Mouse (Mus musculus) heart, embryonic 16.5 days (tissue): ENCODE results near the gene Cd209a. TPM values are rescaled to one million over a fixed set of nuclear protein-coding genes. Genes with fewer than 3 reads are reported as not detected.
"Not testable (repeated sequence)": the region's sequence is repeated elsewhere in the genome, so short reads cannot be mapped to it uniquely, and the experiment has no call there.

ENCODE experiments used
- ATAC-seq: fragments of 200-750 bp; cut with Nextera tagmentation; replicated peaks from 2 replicates; pipeline ENCODE4 v1.8.0; 2017; ENCODE audit warnings: moderate number of reproducible peaks; ENCODE audit not compliant: insufficient read depth, low FRiP score; ENCODE audit errors: extremely low read depth
- H3K27ac ChIP-seq: fragments of 300-500 bp; sonication (generic); 2 replicates; pipeline ENCODE4 v1.5.1; 2014; ENCODE audit warnings: mild to moderate bottlenecking, low read length, control low read depth, moderate library complexity
- H3K27me3 ChIP-seq: fragments of 300-500 bp; sonication (generic); 2 replicates; pipeline ENCODE4 v1.6.1; 2014; ENCODE audit warnings: low read length, mixed read lengths; ENCODE audit not compliant: control insufficient read depth, insufficient read depth
- H3K36me3 ChIP-seq: fragments of 300-500 bp; sonication (generic); 2 replicates; pipeline ENCODE4 v1.6.1; 2014; ENCODE audit not compliant: control insufficient read depth, insufficient read depth
- H3K4me1 ChIP-seq: fragments of 300-500 bp; sonication (generic); 2 replicates; pipeline ENCODE4 v1.6.1; 2014; ENCODE audit warnings: low read length, mixed read lengths; ENCODE audit not compliant: control insufficient read depth, insufficient read depth
- H3K4me2 ChIP-seq: fragments of 300-500 bp; sonication (generic); 2 replicates; pipeline ENCODE4 v1.6.1; 2014; ENCODE audit warnings: low read depth, mild to moderate bottlenecking, control low read depth, low read length
- H3K4me3 ChIP-seq: fragments of 300-500 bp; sonication (generic); 2 replicates; pipeline ENCODE4 v1.5.1; 2014; ENCODE audit warnings: mild to moderate bottlenecking, control low read depth, low read length
- H3K9ac ChIP-seq: fragments of 300-500 bp; sonication (generic); 2 replicates; pipeline ENCODE4 v1.6.1; 2014; ENCODE audit warnings: low read length, control low read depth
- H3K9me3 ChIP-seq: fragments of 300-500 bp; sonication (generic); replicated peaks from 2 replicates; pipeline ENCODE4 v1.6.1; 2016; ENCODE audit warnings: low read length; ENCODE audit not compliant: control insufficient read depth
- WGBS: fragments of 180-500 bp; shearing (Covaris S2); extraction: QIAGEN DNeasy Blood & Tissue Kit; methylation state at CpG from one replicate; pipeline ENCODE4 v1.1.7; 2014; 5-methylcytosine and 5-hydroxymethylcytosine counted together
- polyA plus RNA-seq: library from polyadenylated mRNA; unstranded; fragments of >200 nt; fragmentation: Nextera tagmentation; extraction: Ambion mirVana; gene quantifications from 2 replicates; pipeline ENCODE4 v1.2.1, GENCODE M21; 2015

Gene Cd209a
- 0.19 and 0.28 TPM in 2 replicates for polyA plus RNA-seq

DNA sequence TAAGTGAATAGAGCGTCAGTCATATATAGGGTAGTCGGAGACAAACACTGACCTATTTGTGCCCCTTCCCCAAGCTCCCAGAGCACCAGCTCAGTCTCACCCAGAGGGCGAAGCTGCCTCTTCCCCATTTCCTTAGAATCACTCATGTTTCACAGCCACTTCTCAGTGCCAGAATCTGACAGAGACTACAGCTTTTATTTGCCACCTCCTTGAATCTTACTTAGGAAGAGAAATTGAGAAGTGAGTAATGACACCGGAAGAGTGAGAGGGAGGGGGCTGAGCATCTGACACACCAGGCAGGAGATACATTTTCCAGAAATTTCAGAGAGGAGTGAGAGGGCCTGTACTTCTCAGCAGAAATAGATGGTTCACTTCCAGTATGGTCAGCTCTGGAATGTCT is at the start of gene Cd209a:
TSS of gene Cd209a (minus strand) at position 224 of the 400 bp plus-strand sequence.
- Histone ChIP-seq H3K27ac (no peak within 1 kb of the TSS), H3K27me3 (no peaks in the 10 kb centered on the region), H3K9ac (no peak within 1 kb of the TSS), H3K36me3 (no peaks in the 10 kb centered on the region), H3K4me2 (no peak within 1 kb of the TSS), H3K4me1 (no peaks in the 10 kb centered on the region), H3K4me3 (no peak within 1 kb of the TSS), H3K9me3 (no peaks in the 10 kb centered on the region)
- 78% methylated on average over 4 of the region's 4 CpGs for WGBS
- ATAC-seq, result no peak

DNA sequence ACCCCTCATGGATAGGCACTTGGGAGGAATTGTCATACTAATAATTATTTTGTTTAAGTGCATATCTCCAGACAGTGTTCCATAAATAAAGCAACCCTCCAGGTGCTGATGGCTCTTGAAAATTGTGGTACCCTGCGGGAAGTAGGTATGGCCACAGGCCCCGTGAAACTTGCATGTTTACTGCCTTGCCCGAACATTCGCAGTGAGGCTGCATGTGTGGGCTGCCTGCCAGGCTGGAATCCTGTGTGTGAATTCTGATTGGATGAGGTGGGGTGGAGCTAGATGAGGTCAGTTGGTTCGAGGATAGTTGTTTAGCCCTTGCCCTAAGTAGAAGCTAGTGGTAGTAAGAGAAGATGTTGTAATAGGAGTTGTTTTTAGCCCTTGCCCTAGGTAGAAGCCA is 19.9 kb upstream of the Cd209a start:
- ATAC-seq, H3K4me3 ChIP-seq, H3K27me3 ChIP-seq, H3K36me3 ChIP-seq, H3K27ac ChIP-seq, H3K9me3 ChIP-seq, H3K4me1 ChIP-seq, H3K4me2 ChIP-seq, H3K9ac ChIP-seq: not testable (repeated sequence)
- WGBS, result 82% methylated on average over 5 of the region's 5 CpGs

DNA sequence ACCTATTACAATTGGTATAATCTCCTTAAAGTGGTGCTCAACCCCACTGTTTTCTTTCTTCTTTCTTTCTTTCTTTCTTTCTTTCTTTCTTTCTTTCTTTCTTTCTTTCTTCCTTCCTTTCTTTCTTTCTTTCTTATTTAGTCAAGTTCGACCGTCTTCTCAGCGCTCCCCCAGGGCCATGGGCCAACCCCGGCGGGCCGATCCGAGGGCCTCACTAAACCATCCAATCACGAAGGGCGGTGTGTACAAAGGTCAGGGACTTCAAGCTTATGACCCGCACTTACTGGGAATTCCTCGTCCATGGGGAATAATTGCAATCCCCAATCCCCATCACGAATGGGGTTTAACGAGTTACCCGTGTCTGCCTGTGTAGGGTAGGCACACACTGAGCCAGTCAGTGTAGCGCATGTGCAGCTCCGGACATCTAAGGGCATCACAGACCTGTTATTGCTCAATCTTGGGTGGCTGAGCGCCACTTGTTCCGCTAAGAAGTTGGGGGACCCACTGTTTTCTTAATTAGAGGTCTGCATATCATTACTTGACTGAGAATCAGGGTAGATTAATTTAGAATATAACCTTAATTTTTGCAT is 5.6 kb upstream of the Cd209a start:
- Histone ChIP-seq H3K27ac (no peak overlapping the region), H3K27me3 (no peaks in the 10 kb centered on the region), H3K9ac (no peak overlapping the region), H3K4me2 (no peak overlapping the region), H3K36me3 (no peaks in the 10 kb centered on the region), H3K9me3 (peaks cover 2% of the 10 kb centered on the region; the same call in 1 of the 2 replicates), H3K4me1 (no peaks in the 10 kb centered on the region), H3K4me3 (no peak overlapping the region)
- peak; percentile 100 for ATAC-seq
- 64% methylated on average over 18 of the region's 18 CpGs for WGBS

DNA sequence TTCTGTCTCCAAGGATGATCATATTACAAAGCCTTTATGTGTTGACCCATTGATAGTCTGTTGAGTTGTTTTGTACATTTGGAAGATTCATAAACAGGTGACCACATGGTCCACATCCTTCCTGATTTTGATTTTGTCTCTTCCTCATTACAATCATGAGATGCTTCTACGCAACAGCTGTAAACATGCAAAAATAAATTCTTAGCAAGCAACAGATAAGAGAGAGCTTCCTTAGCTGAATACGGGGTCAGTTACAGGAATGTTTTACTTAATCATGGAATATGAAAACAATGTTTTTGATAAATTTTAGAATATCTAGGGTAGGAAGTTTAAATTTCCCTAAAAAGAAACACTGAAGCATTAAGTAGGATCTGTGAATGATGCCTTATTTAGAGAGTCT is 11.8 kb downstream of the Cd209a start:
- no peak overlapping the region for H3K9ac ChIP-seq
- H3K4me1 ChIP-seq, result no peaks in the 10 kb centered on the region
- no peaks in the 10 kb centered on the region for H3K9me3 ChIP-seq
- H3K27me3 ChIP-seq, result no peaks in the 10 kb centered on the region
- no peak overlapping the region for H3K4me2 ChIP-seq
- ATAC-seq, result no peak
- no peak overlapping the region for H3K4me3 ChIP-seq
- no peaks in the 10 kb centered on the region for H3K36me3 ChIP-seq
- 81% methylated on average over 2 of the region's 2 CpGs for WGBS
- no peak overlapping the region for H3K27ac ChIP-seq

GRCm38 (mm10) chr8:3735599-3735998 is 13.2 kb downstream of the Cd209a start:
- H3K9ac ChIP-seq, result no peak overlapping the region
- no peaks in the 10 kb centered on the region for H3K4me1 ChIP-seq
- no peak for ATAC-seq
- H3K27ac ChIP-seq, result no peak overlapping the region
- H3K27me3 ChIP-seq, result no peaks in the 10 kb centered on the region
- no peaks in the 10 kb centered on the region for H3K9me3 ChIP-seq
- H3K36me3 ChIP-seq, result no peaks in the 10 kb centered on the region
- H3K4me3 ChIP-seq, result no peak overlapping the region
- 75% methylated on average over 2 of the region's 2 CpGs for WGBS
- no peak overlapping the region for H3K4me2 ChIP-seq

DNA sequence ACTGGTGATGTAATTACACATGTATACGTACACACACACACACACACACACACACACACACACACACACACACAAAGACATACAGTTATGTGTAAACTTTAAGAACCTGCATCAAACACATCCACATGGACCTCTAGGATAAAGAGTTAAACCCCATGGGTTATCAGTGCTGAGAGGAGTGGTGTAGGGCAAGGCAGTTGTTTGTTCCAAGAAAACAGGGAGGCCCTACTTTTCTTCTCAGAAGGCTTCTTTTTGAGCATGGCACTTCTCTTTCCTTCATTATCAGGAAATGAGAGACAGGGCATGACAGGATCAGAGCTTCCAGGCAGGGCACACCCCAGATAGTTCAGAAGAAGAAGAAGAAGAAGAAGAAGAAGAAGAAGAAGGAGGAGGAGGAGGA is 14.7 kb downstream of the Cd209a start:
- H3K9ac ChIP-seq, result no peak overlapping the region
- no peaks in the 10 kb centered on the region for H3K9me3 ChIP-seq
- H3K4me3 ChIP-seq, result no peak overlapping the region
- H3K27me3 ChIP-seq, result no peaks in the 10 kb centered on the region
- ATAC-seq, result no peak
- 50% methylated on average over 1 of the region's 1 CpGs for WGBS
- no peaks in the 10 kb centered on the region for H3K4me1 ChIP-seq
- H3K27ac ChIP-seq, result no peak overlapping the region
- H3K4me2 ChIP-seq, result no peak overlapping the region
- no peaks in the 10 kb centered on the region for H3K36me3 ChIP-seq

DNA sequence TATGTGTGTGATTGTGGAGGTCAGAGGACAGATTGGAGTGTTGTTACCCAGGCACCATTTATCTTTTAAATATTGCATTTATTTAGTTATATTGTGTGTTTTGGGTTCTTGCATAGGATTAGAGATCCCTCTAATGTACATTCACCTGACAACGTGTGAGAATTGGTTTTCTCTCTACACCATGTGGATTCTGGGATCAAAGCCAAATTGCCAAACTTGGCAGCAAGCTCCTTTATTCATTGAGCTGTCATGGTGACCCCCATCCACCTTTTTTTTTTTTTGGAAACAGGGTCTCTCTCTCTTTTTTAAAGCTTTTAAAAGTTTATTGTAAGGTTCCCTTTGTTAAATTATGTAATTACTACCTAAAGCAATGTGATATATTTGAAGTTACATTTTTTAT is 27.7 kb downstream of the Cd209a start:
- no peaks in the 10 kb centered on the region for H3K27me3 ChIP-seq
- H3K4me3 ChIP-seq, result no peak overlapping the region
- H3K9ac ChIP-seq, result no peak overlapping the region
- H3K4me1 ChIP-seq, result no peaks in the 10 kb centered on the region
- H3K9me3 ChIP-seq, result no peaks in the 10 kb centered on the region
- no peak for ATAC-seq
- no peaks in the 10 kb centered on the region for H3K36me3 ChIP-seq
- WGBS, result 6% methylated on average over 1 of the region's 1 CpGs
- H3K27ac ChIP-seq, result no peak overlapping the region
- H3K4me2 ChIP-seq, result no peak overlapping the region

DNA sequence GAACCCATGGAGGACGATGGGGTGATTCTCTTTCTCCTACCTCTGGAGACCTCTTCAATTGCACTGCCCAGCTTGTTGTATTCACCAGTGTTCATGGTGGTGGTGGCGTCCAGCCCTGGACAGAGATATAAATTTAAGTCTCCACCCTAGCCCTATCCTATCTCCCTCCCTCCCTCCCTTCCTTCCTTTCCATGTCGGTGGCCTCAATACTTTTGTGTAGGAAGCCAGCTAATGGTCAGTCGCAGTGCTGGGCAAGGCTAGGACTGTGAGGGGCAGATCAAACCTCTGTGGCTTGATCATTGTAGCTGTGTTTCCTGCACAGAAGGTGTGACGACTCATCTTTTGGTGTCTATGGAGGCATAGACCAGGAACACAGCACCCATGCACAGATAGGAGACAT is 28.2 kb downstream of the Cd209a start, which contains the start of gene Clec4g:
TSS of gene Clec4g (minus strand) at position 101 of the 400 bp plus-strand sequence.
- no peaks in the 10 kb centered on the region for H3K36me3 ChIP-seq
- H3K4me1 ChIP-seq, result no peaks in the 10 kb centered on the region
- no peak within 1 kb of the TSS for H3K4me2 ChIP-seq
- no peak within 1 kb of the TSS for H3K27ac ChIP-seq
- ATAC-seq, result no peak
- H3K27me3 ChIP-seq, result no peaks in the 10 kb centered on the region
- H3K9ac ChIP-seq, result no peak within 1 kb of the TSS
- 53% methylated on average over 5 of the region's 5 CpGs for WGBS
- H3K9me3 ChIP-seq, result no peaks in the 10 kb centered on the region
- H3K4me3 ChIP-seq, result no peak within 1 kb of the TSS

DNA sequence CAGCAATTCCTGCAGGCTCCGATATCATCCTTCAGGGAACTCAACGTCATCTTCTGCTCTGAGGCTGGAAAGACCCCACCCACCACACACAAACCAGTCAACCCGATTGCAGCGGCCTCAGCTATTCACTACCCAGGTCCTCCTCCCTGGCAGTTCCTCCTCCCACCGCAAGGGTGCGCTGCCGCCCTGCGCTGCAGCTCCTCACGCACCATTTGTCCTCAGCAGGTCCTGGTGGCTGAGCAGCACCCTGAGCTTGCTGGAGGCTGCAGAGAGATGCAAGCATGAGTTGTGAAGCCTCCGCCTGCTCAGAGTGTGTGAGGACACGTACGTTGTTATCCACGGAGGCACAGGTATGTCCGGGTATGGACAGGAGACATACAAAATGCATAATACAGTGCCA is 30.2 kb downstream of the Cd209a start:
- Histone ChIP-seq H3K4me3 (no peak overlapping the region), H3K9ac (no peak overlapping the region), H3K9me3 (no peaks in the 10 kb centered on the region), H3K27ac (no peak overlapping the region), H3K36me3 (no peaks in the 10 kb centered on the region), H3K27me3 (no peaks in the 10 kb centered on the region), H3K4me2 (no peak overlapping the region), H3K4me1 (no peaks in the 10 kb centered on the region)
- WGBS, result 15% methylated on average over 14 of the region's 14 CpGs
- 0 out of 2 replicates have a peak, but pooled peaks have one; percentile 41 for ATAC-seq
